Mouse (Mus musculus): ENCODE results near the gene Tcp10b. TPM values are rescaled to one million over a fixed set of nuclear protein-coding genes. Genes with fewer than 3 reads are reported as not detected.
"Not testable (repeated sequence)": the region's sequence is repeated elsewhere in the genome, so short reads cannot be mapped to it uniquely, and the experiment has no call there.

Tcp10b gene
- polyA plus RNA-seq (2015; fragmentation: Nextera tagmentation; extraction: Ambion mirVana) = not detected in 2 replicates

- WGBS (ENCODE audit: insufficient replicate concordance) = 72% methylated on average over 4 of the region's 4 CpGs
- H3K4me3 ChIP-seq (ENCODE audit: low read depth, low read length); H3K9ac ChIP-seq (ENCODE audit: low read depth, low read length); H3K9me3 ChIP-seq (replicated peaks; ENCODE audit: control insufficient read depth, low read length); H3K27me3 ChIP-seq (ENCODE audit: control insufficient read depth, insufficient read depth, low read depth, low read length); H3K4me1 ChIP-seq (ENCODE audit: control insufficient read depth, low read depth, low read length); ATAC-seq (ENCODE audit: low read depth); H3K27ac ChIP-seq (ENCODE audit: low read length); H3K36me3 ChIP-seq (ENCODE audit: control insufficient read depth, insufficient read depth); H3K4me2 ChIP-seq (ENCODE audit: low read depth, low read length): not testable (repeated sequence)
Observed at GRCm38 (mm10) chr17:13060804-13061203, at the start of gene Tcp10b. Tcp10b (plus strand) TSS chr17:13061104.

- Histone ChIP-seq H3K27ac (ENCODE audit: low read length) (no peak overlapping the region), H3K9ac (ENCODE audit: low read depth, low read length) (no peak overlapping the region), H3K9me3 (replicated peaks; ENCODE audit: control insufficient read depth, low read length) (no peaks in the 10 kb centered on the region), H3K36me3 (ENCODE audit: control insufficient read depth, insufficient read depth) (peaks cover 29% of the 10 kb centered on the region), H3K4me1 (ENCODE audit: control insufficient read depth, low read depth, low read length) (peaks cover 10% of the 10 kb centered on the region), H3K4me3 (ENCODE audit: low read depth, low read length) (no peak overlapping the region), H3K27me3 (ENCODE audit: control insufficient read depth, insufficient read depth, low read depth, low read length) (no peaks in the 10 kb centered on the region), H3K4me2 (ENCODE audit: low read depth, low read length) (no peak overlapping the region)
- 69% methylated on average over 3 of the region's 3 CpGs for WGBS (ENCODE audit: insufficient replicate concordance)
- ATAC-seq (ENCODE audit: low read depth) = no peak
Observed at GRCm38 (mm10) chr17:13013316-13013715, 47.6 kb upstream of the Tcp10b start.

GRCm38 (mm10) chr17:13036627-13037192 is 24.2 kb upstream of the Tcp10b start:
- ATAC-seq (ENCODE audit: low read depth); H3K27me3 ChIP-seq (ENCODE audit: control insufficient read depth, insufficient read depth, low read depth, low read length); H3K4me2 ChIP-seq (ENCODE audit: low read depth, low read length); H3K9me3 ChIP-seq (replicated peaks; ENCODE audit: control insufficient read depth, low read length); H3K4me1 ChIP-seq (ENCODE audit: control insufficient read depth, low read depth, low read length); H3K4me3 ChIP-seq (ENCODE audit: low read depth, low read length); H3K9ac ChIP-seq (ENCODE audit: low read depth, low read length); H3K36me3 ChIP-seq (ENCODE audit: control insufficient read depth, insufficient read depth); H3K27ac ChIP-seq (ENCODE audit: low read length): not testable (repeated sequence)
- WGBS (ENCODE audit: insufficient replicate concordance) = 71% methylated on average over 4 of the region's 12 CpGs

- not testable (repeated sequence) for H3K27me3 ChIP-seq (ENCODE audit: control insufficient read depth, insufficient read depth, low read depth, low read length); H3K9me3 ChIP-seq (replicated peaks; ENCODE audit: control insufficient read depth, low read length); H3K36me3 ChIP-seq (ENCODE audit: control insufficient read depth, insufficient read depth); H3K9ac ChIP-seq (ENCODE audit: low read depth, low read length); H3K4me1 ChIP-seq (ENCODE audit: control insufficient read depth, low read depth, low read length); H3K27ac ChIP-seq (ENCODE audit: low read length); H3K4me2 ChIP-seq (ENCODE audit: low read depth, low read length); H3K4me3 ChIP-seq (ENCODE audit: low read depth, low read length)
- peak; percentile 45; the same call in 1 of the 2 replicates for ATAC-seq (ENCODE audit: low read depth)
- 6% methylated on average over 3 of the region's 4 CpGs for whole genome bisulfite sequencing (ENCODE audit: insufficient replicate concordance)
Observed at GRCm38 (mm10) chr17:13043846-13044673, 16.8 kb upstream of the Tcp10b start.

GRCm38 (mm10) chr17:13052124-13052813 is 8.6 kb upstream of the Tcp10b start, which contains the start of gene Gpr31b:
Gpr31b (minus strand) TSS chr17:13052296.
- H3K4me1 ChIP-seq (ENCODE audit: control insufficient read depth, low read depth, low read length); ATAC-seq (ENCODE audit: low read depth); H3K27me3 ChIP-seq (ENCODE audit: control insufficient read depth, insufficient read depth, low read depth, low read length); H3K9me3 ChIP-seq (replicated peaks; ENCODE audit: control insufficient read depth, low read length); H3K36me3 ChIP-seq (ENCODE audit: control insufficient read depth, insufficient read depth); H3K27ac ChIP-seq (ENCODE audit: low read length); H3K9ac ChIP-seq (ENCODE audit: low read depth, low read length); H3K4me3 ChIP-seq (ENCODE audit: low read depth, low read length); H3K4me2 ChIP-seq (ENCODE audit: low read depth, low read length): not testable (repeated sequence)
- no CpG with 5 or more reads among the region's 8 CpGs for WGBS (ENCODE audit: insufficient replicate concordance)

- H3K9me3 ChIP-seq (replicated peaks; ENCODE audit: control insufficient read depth, low read length); H3K36me3 ChIP-seq (ENCODE audit: control insufficient read depth, insufficient read depth); H3K4me3 ChIP-seq (ENCODE audit: low read depth, low read length); H3K4me2 ChIP-seq (ENCODE audit: low read depth, low read length); H3K27me3 ChIP-seq (ENCODE audit: control insufficient read depth, insufficient read depth, low read depth, low read length); H3K4me1 ChIP-seq (ENCODE audit: control insufficient read depth, low read depth, low read length); H3K9ac ChIP-seq (ENCODE audit: low read depth, low read length); H3K27ac ChIP-seq (ENCODE audit: low read length); ATAC-seq (ENCODE audit: low read depth): not testable (repeated sequence)
- WGBS (ENCODE audit: insufficient replicate concordance) = 61% methylated on average over 4 of the region's 7 CpGs
Observed at GRCm38 (mm10) chr17:13062882-13063281, 2.0 kb downstream of the Tcp10b start.

GRCm38 (mm10) chr17:13067864-13068385 is 7.0 kb downstream of the Tcp10b start:
- not testable (repeated sequence) for H3K9ac ChIP-seq (ENCODE audit: low read depth, low read length); H3K27ac ChIP-seq (ENCODE audit: low read length); H3K36me3 ChIP-seq (ENCODE audit: control insufficient read depth, insufficient read depth); H3K4me1 ChIP-seq (ENCODE audit: control insufficient read depth, low read depth, low read length); ATAC-seq (ENCODE audit: low read depth); H3K27me3 ChIP-seq (ENCODE audit: control insufficient read depth, insufficient read depth, low read depth, low read length); H3K4me3 ChIP-seq (ENCODE audit: low read depth, low read length); H3K4me2 ChIP-seq (ENCODE audit: low read depth, low read length); H3K9me3 ChIP-seq (replicated peaks; ENCODE audit: control insufficient read depth, low read length)
- WGBS (ENCODE audit: insufficient replicate concordance) = 55% methylated on average over 1 of the region's 4 CpGs

- not testable (repeated sequence) for H3K27ac ChIP-seq (ENCODE audit: low read length); H3K4me3 ChIP-seq (ENCODE audit: low read depth, low read length); ATAC-seq (ENCODE audit: low read depth); H3K27me3 ChIP-seq (ENCODE audit: control insufficient read depth, insufficient read depth, low read depth, low read length); H3K9me3 ChIP-seq (replicated peaks; ENCODE audit: control insufficient read depth, low read length); H3K4me1 ChIP-seq (ENCODE audit: control insufficient read depth, low read depth, low read length); H3K36me3 ChIP-seq (ENCODE audit: control insufficient read depth, insufficient read depth); H3K9ac ChIP-seq (ENCODE audit: low read depth, low read length); H3K4me2 ChIP-seq (ENCODE audit: low read depth, low read length)
- WGBS (ENCODE audit: insufficient replicate concordance) = 27% methylated on average over 3 of the region's 5 CpGs
Observed at GRCm38 (mm10) chr17:13069227-13069626, 8.3 kb downstream of the Tcp10b start.

GRCm38 (mm10) chr17:13091510-13091909 is 30.6 kb downstream of the Tcp10b start:
- ATAC-seq (ENCODE audit: low read depth); H3K27ac ChIP-seq (ENCODE audit: low read length); H3K36me3 ChIP-seq (ENCODE audit: control insufficient read depth, insufficient read depth); H3K4me2 ChIP-seq (ENCODE audit: low read depth, low read length); H3K9me3 ChIP-seq (replicated peaks; ENCODE audit: control insufficient read depth, low read length); H3K9ac ChIP-seq (ENCODE audit: low read depth, low read length); H3K4me1 ChIP-seq (ENCODE audit: control insufficient read depth, low read depth, low read length); H3K4me3 ChIP-seq (ENCODE audit: low read depth, low read length); H3K27me3 ChIP-seq (ENCODE audit: control insufficient read depth, insufficient read depth, low read depth, low read length): not testable (repeated sequence)
- no CpG with 5 or more reads among the region's 1 CpGs for WGBS (ENCODE audit: insufficient replicate concordance)

All from liver, embryonic 16.5 days (tissue).